Mouse (Mus musculus) kidney, adult 2 months (tissue): ENCODE measurements at regions not wholly inside any gene's neighbourhood (a gene's known extent, or its start where the extent isn't known, plus 50 kb on each side); places are given as distances from the start of the nearest gene placed in this dataset.

Source experiments
- CTCF ChIP-seq: fragments of 200-500 bp; conservative IDR thresholded peaks from 2 replicates; pipeline ENCODE4 v1.5.1; 2011; ENCODE audit warnings: low read depth, mild to moderate bottlenecking, control low read depth, low read length, moderate library complexity, mixed read lengths; ENCODE audit not compliant: insufficient read depth, insufficient read length
- POLR2A ChIP-seq: fragments of 200-500 bp; IDR thresholded peaks from one replicate; pipeline ENCODE4 v1.6.1; 2011; ENCODE audit warnings: low read depth, low read length, control low read depth

DNA sequence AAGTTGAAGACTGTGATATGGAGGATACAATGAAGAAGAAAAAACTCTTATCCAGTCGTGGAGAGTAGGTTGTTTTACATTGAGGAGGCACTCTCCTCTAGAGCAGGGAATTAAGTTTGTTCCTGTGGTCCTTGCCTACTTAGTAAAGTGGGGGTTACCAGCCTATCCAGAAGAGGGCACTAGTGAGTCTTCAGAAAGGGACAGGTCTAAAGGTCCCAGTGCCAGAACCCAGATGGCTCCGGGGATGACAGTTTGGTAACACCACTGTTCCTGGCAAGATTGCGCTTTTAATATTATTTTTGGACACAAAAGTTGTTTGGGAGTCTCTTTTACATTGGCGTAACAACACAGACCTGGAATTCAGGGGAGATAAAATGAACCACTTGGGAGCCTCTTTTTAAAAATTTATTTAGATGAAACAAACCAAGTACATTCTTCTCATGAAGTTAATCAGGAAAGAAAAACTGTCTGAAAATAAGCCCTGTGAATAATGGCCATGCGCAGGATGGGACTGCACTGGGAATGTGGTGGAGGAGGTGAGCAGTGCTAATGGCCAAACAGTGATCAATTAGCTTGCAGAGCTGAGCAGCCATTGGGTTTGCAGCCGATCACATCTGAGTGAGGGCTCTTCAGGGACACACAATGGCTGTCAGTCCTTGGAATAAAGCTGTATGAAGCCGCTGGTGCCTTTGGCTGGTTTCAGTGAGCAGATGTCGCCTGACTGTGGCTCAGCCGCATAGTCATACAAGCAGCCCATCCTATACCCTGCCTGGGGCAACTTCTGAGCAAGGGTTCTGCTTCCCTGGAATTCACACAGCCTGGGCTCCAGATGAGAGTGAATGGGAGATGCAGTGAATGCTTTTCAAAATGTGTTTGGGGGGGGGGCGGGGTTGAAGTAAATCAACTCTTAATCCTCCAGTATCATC, 132.1 kb upstream of the Hs3st4 start:
- TF ChIP-seq CTCF, result peak; percentile 23; the same call in 1 of the 2 replicates
- no peak for TF ChIP-seq POLR2A
